Mouse (Mus musculus) telencephalon, adult 2 months (tissue): ENCODE data around the gene Best1.

Source experiments
- DNase-seq: peaks from one replicate; pipeline ENCODE4 v3.0.0-alpha.2; 2011; ENCODE audit warnings: low read depth, low spot score

Best1 gene

DNA sequence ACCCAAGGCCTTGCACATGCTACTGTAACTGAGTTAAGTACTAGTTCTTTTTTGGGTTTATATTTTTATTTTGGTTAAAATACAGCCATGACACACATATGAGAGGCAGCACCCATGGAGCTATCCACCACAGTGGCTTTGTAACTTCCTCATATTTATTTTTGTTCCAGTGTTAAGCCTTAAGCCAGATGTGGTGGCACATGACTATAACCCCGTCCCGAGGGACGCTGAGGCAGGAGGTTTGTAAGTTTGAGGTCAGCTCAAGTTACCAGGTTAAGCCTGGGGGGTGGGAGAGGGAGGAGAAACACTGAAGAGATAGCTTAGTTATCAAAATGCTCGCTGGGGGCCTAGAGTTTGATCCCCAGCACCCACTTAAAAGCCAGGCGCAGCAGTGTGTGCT lies 64.9 kb downstream of the Best1 start:
- DNase-seq = no peak
